Mouse (Mus musculus): ENCODE results near the gene Smarcad1.
"Not testable (repeated sequence)": the region's sequence is repeated elsewhere in the genome, so short reads cannot be mapped to it uniquely, and the experiment has no call there.

DNA sequence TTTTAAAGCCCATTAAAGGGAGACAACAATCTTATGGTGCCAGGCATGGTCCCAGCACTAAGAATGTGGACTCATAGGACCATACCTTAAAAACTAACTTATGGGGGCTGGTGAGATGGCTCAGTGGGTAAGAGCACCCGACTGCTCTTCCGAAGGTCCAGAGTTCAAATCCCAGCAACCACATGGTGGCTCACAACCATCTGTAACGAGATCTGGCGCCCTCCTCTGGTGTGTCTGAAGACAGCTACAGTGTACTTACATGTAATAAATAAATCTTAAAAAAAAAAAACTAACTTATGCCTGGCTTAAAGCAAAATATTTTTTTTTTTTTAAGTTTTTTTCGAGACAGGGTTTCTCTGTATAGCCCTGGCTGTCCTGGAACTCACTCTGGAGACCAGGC, 41.6 kb upstream of the Smarcad1 start:
- not testable (repeated sequence) for TF ChIP-seq POLR2A (IDR thresholded peaks at IDR 0.05; ENCODE audit: low read depth, low read length); CTCF (IDR thresholded peaks at IDR 0.05; ENCODE audit: extremely low read depth, insufficient read length, insufficient replicate concordance, low read depth, low read length)

All from small intestine, adult 2 months (tissue).